Mouse (Mus musculus) ES-Bruce4 (cell line): ENCODE measurements at regions not wholly inside any gene's neighbourhood (a gene's known extent, or its start where the extent isn't known, plus 50 kb on each side); places are given as distances from the start of the nearest gene placed in this dataset.

ENCODE experiments used
- CTCF ChIP-seq: IDR thresholded peaks from one replicate; pipeline ENCODE4 v1.8.1; 2011; ENCODE audit warnings: low read depth, low read length
- POLR2A ChIP-seq: IDR thresholded peaks from one replicate; pipeline ENCODE4 v1.8.1; 2011; ENCODE audit warnings: low read length; ENCODE audit not compliant: insufficient read depth

- TF ChIP-seq CTCF (no peak), POLR2A (no peak)
Observed at GRCm38 (mm10) chr4:154756740-154757446, 80.4 kb upstream of the Ttc34 start.
